Mouse (Mus musculus): ENCODE data around the gene Mrpl52.

GRCm38 (mm10) chr14:54441365-54441764, 14.7 kb downstream of the Mrpl52 start:
- no peak for TF ChIP-seq TAL1 (IDR thresholded peaks at IDR 0.05; ENCODE audit: low read length)
- TF ChIP-seq GATA1 (IDR thresholded peaks at IDR 0.05; ENCODE audit: low read length), result no peak
